Mouse (Mus musculus) heart, adult 18-20 months (tissue): ENCODE measurements around the gene Erbb3. TPM values are rescaled to one million over a fixed set of nuclear protein-coding genes. Genes with fewer than 3 reads are reported as not detected.

Experiments used
- DNase-seq, 2 experiments: peaks; one replicate each; pipeline ENCODE4 v3.0.0; 2021 to 2022; ENCODE audit warnings: mixed read lengths in 1 of 2
- total RNA-seq, 2 experiments: library from RNA; stranded (reverse); gene quantifications; 2 replicates each; pipeline ENCODE4 v1.2.3; 2021

The Erbb3 gene
- total RNA-seq, 2 experiments from 2014 or later: 6.4 to 8.6 TPM

- peak; percentile 68 to 87 for DNase-seq
These were observed 23.1 kb upstream of the Erbb3 start for GRCm38 (mm10) chr10:128612433-128613153.

- DNase-seq: no peak
These were observed 17.0 kb upstream of the Erbb3 start for GRCm38 (mm10) chr10:128606483-128606882.

GRCm38 (mm10) chr10:128602470-128603128 is 13.1 kb upstream of the Erbb3 start:
- DNase-seq: no peak

- no peak for DNase-seq
These were observed 12.0 kb upstream of the Erbb3 start for GRCm38 (mm10) chr10:128601499-128601898.

DNA sequence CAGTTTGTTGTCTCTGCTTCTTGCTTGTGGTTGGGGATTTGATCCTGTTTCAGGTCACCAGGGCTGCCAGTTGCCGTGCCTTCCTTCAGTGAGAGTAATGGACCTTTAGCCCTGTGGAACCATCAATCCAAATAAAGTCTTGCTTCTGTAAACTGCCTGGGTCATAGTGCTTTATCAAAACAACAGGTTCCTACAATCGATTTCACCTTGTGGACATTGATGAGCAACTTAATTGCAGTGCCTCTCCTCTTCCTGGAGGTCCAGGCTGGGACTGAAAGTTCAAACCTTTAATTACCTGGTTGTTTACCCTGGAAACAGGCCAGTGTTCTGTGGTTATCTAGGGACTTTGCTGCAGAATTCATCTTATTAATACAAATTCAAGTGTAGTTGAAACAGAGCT is 9.0 kb upstream of the Erbb3 start:
- no peak for DNase-seq

- DNase-seq: no peak
These were observed 3.3 kb upstream of the Erbb3 start for GRCm38 (mm10) chr10:128592797-128593196.

- no peak for DNase-seq
These were observed 2.0 kb upstream of the Erbb3 start for GRCm38 (mm10) chr10:128591436-128591835.

DNA sequence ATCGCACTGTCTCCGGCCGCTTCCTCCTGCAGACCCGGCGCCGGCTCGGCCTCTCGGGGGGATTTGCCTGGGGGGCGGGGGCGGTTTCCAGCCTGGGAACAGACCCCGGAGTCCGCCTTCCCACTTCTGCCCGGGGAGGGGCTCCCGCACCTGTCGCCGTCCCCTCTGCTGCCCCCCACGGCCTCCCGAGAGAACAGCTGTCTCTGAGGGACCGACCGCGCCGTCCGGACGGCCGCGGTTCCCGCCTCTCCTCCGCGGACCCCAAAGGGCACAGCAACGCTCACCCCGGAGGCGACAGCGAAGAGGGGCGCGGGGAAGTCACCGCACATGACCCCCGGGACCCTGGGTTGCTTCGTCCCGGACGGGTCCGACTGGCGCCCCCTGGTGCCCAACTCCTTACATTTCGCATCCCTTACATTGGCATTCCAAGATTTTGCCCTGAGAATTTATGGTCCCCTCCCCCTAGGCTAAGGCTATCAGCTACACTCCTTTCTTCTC is 790 bp upstream of the Erbb3 start:
- peak; percentile 39 to 80 for DNase-seq

GRCm38 (mm10) chr10:128588775-128589463 is 533 bp downstream of the Erbb3 start:
- no peak for DNase-seq

DNA sequence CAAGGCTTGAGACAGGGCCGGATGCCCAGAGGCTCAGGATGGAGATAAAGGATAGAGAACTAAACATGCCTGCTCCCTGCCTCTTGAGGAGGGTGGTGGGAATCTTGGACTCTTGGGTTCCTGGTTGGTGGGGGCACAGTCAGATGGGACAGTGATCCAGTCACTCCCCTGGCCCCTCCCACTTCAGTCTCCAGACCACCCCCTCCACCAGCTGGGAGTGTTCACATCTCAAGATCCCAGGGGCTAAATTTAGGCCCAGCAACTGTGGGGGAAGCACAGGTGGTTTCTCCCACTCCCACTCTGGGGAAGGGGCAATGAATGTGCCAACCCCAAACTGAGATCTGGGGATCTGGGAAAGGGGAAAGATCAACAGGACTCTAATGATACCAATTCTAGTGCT is 1.3 kb downstream of the Erbb3 start:
- no peak for DNase-seq

GRCm38 (mm10) chr10:128587697-128588096 is 1.8 kb downstream of the Erbb3 start:
- no peak for DNase-seq

DNA sequence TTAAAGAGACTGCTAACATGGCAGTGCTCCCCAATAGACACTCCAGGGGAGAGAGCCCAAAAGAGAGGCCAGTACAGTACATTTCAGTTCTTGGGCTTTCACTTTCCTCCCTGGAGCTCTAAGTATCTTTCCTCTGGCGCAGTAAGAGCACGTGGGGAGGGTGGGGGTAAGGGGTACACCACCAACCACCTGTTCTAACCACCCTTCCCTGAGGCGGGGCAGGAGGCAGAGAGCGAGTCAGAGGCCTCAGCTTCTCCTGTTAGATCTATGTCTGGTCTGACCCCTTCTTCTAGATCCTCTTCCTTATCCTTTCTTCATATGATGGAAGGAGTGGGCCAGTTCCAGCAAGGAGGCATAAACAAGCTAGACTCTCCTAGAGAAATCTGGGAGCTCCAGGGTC is 2.3 kb downstream of the Erbb3 start:
- DNase-seq: no peak

DNA sequence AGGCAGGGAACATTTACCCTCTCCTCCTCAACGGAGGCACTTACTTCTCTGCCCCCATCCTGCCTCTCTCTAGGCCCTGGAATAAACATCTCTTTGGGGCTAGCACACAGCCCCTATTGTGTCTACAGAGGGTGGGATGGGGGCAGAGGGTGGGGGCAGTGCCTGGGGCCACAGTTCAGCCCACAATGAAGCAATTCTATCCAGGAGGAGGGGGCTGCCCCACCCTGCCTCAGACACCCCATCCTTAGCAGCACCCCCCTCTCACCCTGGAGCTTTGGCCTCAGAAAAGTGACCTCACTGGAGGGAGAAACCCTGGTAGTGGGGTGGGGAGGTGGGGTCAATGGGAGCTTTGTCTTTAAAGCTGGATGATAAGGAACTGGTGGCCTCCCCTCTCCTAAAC is 2.9 kb downstream of the Erbb3 start:
- no peak for DNase-seq

DNA sequence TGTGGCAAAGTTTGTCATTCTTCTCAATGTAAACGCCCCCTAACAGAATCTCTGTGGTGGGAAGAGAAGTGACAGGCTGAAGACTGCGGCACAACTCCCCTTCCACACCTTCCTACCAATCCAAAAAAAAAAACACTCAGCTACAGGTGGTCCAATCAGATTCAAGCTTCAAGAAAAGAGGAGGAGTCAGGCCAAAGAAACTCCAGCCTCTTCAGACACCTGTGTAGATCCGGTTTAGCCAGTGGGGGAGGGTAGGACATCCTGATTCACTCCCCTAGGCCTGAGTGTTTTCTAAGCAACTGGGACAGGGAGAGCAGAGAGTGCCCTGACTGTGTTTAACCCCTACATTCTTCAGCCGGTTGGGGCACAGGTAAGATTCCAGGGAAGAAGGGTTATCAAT is 5.1 kb downstream of the Erbb3 start:
- DNase-seq: no peak

GRCm38 (mm10) chr10:128583644-128584043 is 5.8 kb downstream of the Erbb3 start:
- DNase-seq: peak; percentile 75 to 86

- no peak for DNase-seq
These were observed 9.7 kb downstream of the Erbb3 start for GRCm38 (mm10) chr10:128579731-128580130.

GRCm38 (mm10) chr10:128579298-128579697 is 10.2 kb downstream of the Erbb3 start:
- DNase-seq: no peak

DNA sequence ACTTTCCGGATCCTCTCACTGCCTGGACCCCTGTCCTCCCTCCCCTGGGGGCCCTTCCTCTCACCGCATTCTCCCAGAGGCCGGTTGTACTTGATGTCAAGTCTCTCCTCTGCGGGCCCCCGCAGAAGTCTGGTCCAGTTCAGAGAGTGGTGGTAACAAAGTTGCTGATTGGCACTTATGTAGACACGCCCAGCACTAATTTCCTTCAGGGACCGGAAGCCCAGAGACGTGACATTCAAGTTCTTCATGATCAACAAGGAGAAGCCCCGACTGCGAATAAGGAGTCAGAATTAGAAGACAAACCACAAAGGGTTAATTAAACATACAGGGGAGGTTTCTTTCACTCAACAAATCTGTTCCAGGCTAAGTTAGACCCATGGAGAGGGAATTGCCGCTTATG is 11.1 kb downstream of the Erbb3 start:
- DNase-seq: no peak

DNA sequence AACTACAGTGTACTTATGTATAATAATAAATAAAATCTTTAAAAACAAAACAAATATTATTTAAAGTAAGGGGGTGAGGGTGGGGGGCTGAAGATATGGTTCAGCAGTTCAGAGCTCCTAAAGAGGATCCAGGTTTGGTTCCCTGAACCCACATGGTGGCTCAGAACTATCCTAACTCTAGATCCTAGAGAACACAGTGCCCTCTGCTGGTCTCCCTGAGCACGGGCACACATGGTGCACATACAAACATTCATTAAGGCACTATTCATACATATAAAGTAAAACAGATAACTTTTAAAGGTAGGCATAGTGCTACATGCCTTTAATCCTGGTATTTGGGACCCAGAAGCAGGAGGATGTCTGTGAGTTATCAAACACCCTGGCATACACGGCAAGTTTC is 14.4 kb downstream of the Erbb3 start:
- DNase-seq: no peak

- peak; percentile 98 to 100 for DNase-seq
These were observed 23.5 kb downstream of the Erbb3 start, which contains the start of gene Pa2g4 for GRCm38 (mm10) chr10:128565788-128566531. Gene Pa2g4 (minus strand): TSS chr10:128565987.

DNA sequence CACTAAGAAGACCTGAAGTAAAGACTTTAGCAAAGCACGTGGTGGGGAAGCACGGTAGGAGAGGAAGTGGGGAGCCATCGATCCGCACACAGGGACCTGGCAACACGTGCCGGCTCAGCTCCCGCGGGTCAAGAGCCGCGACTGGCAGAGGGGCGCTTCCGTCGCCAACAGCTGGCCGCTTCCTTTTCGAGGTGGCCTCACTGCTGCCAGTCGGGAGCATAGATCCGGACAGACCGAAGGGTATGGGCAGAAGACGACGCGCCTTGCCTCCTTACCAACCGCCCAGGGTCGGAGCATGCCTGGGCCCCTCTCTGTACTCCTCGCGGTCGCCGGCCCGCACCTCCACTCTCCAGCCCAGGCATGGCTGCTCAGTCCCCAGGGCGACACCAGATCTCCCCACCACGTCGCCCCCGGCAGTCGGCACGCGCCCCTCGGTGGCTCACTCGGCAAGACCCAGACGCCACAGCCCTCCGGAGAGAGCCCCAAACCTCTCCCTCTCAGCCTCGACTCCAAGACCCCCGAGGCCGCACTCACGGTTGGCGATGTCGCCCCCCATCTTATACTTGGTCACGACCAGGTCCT is 24.2 kb downstream of the Erbb3 start:
- peak in 1 of 2 experiments; percentile 19 for DNase-seq

DNA sequence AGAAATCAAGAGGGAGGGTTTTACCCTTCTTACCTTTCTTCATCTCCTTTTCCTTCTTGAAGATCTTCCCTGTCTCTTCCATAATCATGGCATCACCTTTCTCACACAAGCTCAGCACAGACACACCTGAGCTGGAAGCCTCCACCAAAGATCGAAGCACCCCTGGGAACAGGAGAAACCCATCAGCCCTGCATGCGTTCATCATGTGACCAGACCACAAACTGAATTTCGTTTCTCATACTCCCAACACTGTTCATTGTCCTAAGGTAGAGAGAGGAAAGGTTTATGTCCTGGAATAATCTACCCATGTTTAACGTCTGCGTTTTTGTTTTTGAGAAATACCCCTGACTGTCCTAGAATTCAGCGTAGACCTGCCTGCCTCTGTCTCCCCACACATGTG is 25.9 kb downstream of the Erbb3 start:
- DNase-seq: no peak
